Mouse (Mus musculus): ENCODE data around the gene Erp29. TPM values are rescaled to one million over a fixed set of nuclear protein-coding genes. Genes with fewer than 3 reads are reported as not detected.

Gene Erp29
- polyA plus RNA-seq, 1 experiment, result 86.0 TPM

DNA sequence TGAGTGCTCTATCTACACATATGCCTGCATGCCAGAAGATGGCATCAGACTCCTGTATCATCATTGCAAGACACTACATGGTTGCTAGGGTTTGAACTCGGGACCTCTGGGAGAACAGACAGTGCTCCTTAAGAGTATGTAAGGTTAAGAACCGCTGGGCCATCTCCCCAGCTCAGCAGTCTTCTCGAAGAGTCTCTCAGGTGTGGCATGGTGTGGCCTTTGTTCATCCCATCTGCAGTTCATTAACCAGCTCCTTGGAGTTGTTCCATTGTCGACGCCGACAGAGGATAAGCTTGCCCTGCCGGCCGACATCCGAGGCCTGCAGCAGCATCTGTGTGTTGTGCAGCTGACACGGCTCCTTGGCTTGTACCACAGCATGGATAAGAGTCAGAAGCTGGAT lies 29.0 kb downstream of the Erp29 start:
- Histone ChIP-seq H3K4me2 (ENCODE audit: low read depth) (no peak overlapping the region), H3ac (ENCODE audit: control insufficient read depth, insufficient read length) (no peak overlapping the region), H3K4me3 (no peak overlapping the region), H3K36me3 (ENCODE audit: control insufficient read depth, insufficient read depth) (peaks cover 67% of the 10 kb centered on the region), H3K79me2 (ENCODE audit: control insufficient read depth, insufficient read depth) (no peaks in the 10 kb centered on the region), H3K27me3 (ENCODE audit: control insufficient read depth, insufficient read depth, insufficient read length) (no peaks in the 10 kb centered on the region)
- TF ChIP-seq E2F4 (IDR thresholded peaks at IDR 0.05; ENCODE audit: insufficient read depth) (no peak), POLR2AphosphoS2 (IDR thresholded peaks at IDR 0.05; ENCODE audit: insufficient read length, low read depth) (no peak), MYOD1 (IDR thresholded peaks at IDR 0.05; ENCODE audit: control insufficient read depth in 1 of 3, insufficient read length in 2 of 3, low read depth in 2 of 3) (no peak), POLR2A (IDR thresholded peaks at IDR 0.05; ENCODE audit: insufficient read length, low read depth) (no peak), TCF12 (IDR thresholded peaks at IDR 0.05; ENCODE audit: insufficient read depth, poor library complexity, severe bottlenecking) (no peak), USF1 (IDR thresholded peaks at IDR 0.05; ENCODE audit: low read depth) (no peak), TCF3 (IDR thresholded peaks at IDR 0.05; ENCODE audit: insufficient read length, low read depth) (no peak), MAX (IDR thresholded peaks at IDR 0.05; ENCODE audit: low read depth) (no peak)

DNA sequence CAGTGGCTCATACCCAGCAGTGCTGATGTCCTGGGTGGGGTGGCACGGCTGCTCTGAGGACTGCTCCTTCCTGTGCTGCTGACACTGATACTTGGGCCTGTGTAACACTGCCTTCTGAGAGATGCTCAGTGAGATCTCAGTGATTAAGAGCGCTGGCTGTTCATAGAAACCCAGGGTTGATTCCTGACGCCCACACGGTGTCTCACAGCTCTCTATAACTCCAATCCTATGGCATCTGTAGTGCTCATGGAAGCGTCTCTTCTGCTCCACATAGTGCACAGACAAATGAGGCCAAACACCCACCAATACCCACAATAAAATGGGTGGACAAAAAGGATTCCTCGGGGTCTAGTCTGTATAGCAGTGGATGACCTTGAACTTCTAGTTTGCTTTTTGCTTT lies 29.5 kb downstream of the Erp29 start:
- H3K36me3 ChIP-seq (ENCODE audit: control insufficient read depth, insufficient read depth), result peaks cover 67% of the 10 kb centered on the region
- H3K27me3 ChIP-seq (ENCODE audit: control insufficient read depth, insufficient read depth, insufficient read length), result no peaks in the 10 kb centered on the region
- no peak overlapping the region for H3K4me3 ChIP-seq
- TF ChIP-seq MAX (IDR thresholded peaks at IDR 0.05; ENCODE audit: low read depth) (no peak), TCF3 (IDR thresholded peaks at IDR 0.05; ENCODE audit: insufficient read length, low read depth) (no peak), MYOD1 (IDR thresholded peaks at IDR 0.05; ENCODE audit: control insufficient read depth in 1 of 3, insufficient read length in 2 of 3, low read depth in 2 of 3) (no peak), USF1 (IDR thresholded peaks at IDR 0.05; ENCODE audit: low read depth) (no peak), POLR2A (IDR thresholded peaks at IDR 0.05; ENCODE audit: insufficient read length, low read depth) (no peak), REST (IDR thresholded peaks at IDR 0.05; ENCODE audit: insufficient read depth, insufficient read length) (no peak), E2F4 (IDR thresholded peaks at IDR 0.05; ENCODE audit: insufficient read depth) (no peak), CEBPB (IDR thresholded peaks at IDR 0.05; ENCODE audit: insufficient read depth, poor library complexity, severe bottlenecking) (no peak)
- H3K79me2 ChIP-seq (ENCODE audit: control insufficient read depth, insufficient read depth), result no peaks in the 10 kb centered on the region
- H3K4me2 ChIP-seq (ENCODE audit: low read depth), result no peak overlapping the region
- no peak overlapping the region for H3ac ChIP-seq (ENCODE audit: control insufficient read depth, insufficient read length)

DNA sequence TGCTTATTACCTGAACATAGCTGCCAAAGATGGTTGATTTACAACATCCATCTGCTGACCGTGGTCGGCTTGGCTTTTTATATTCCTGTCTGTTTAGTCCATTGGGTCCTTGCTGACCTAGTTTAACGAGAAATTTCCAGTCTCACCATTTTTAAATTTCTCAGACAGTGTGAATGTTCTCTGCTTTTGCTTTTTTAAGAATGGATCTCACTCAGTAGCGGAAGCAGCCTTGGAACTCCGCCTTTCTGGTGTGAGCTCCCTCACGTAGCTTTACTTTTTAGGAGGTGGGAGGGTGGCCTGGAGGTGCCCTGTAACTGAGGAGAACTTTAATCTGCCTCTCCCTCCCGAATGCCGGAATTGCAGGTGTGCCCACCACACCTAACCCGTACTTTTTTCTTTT lies 31.6 kb downstream of the Erp29 start:
- H3K27me3 ChIP-seq (ENCODE audit: control insufficient read depth, insufficient read depth, insufficient read length), result no peaks in the 10 kb centered on the region
- H3ac ChIP-seq (ENCODE audit: control insufficient read depth, insufficient read length), result no peak overlapping the region
- no peak overlapping the region for H3K4me2 ChIP-seq (ENCODE audit: low read depth)
- TF ChIP-seq SRF (IDR thresholded peaks at IDR 0.05; ENCODE audit: control insufficient read depth, insufficient read length, low read depth), result no peak
- TF ChIP-seq MYOD1 (IDR thresholded peaks at IDR 0.05; ENCODE audit: control insufficient read depth in 1 of 3, insufficient read length in 2 of 3, low read depth in 2 of 3), result no peak
- TF ChIP-seq CEBPB (IDR thresholded peaks at IDR 0.05; ENCODE audit: insufficient read depth, poor library complexity, severe bottlenecking), result no peak
- TF ChIP-seq POLR2AphosphoS2 (IDR thresholded peaks at IDR 0.05; ENCODE audit: insufficient read length, low read depth), result no peak
- no peak for TF ChIP-seq POLR2A (IDR thresholded peaks at IDR 0.05; ENCODE audit: insufficient read length, low read depth)
- TF ChIP-seq REST (IDR thresholded peaks at IDR 0.05; ENCODE audit: insufficient read depth, insufficient read length), result no peak
- TF ChIP-seq TCF12 (IDR thresholded peaks at IDR 0.05; ENCODE audit: insufficient read depth, poor library complexity, severe bottlenecking), result no peak
- no peak for TF ChIP-seq USF1 (IDR thresholded peaks at IDR 0.05; ENCODE audit: low read depth)
- TF ChIP-seq MAX (IDR thresholded peaks at IDR 0.05; ENCODE audit: low read depth), result no peak
- TF ChIP-seq MYOG (IDR thresholded peaks at IDR 0.05; ENCODE audit: control insufficient read depth in 1 of 3, insufficient read depth in 1 of 3, insufficient read length in 2 of 3, low read depth in 2 of 3), result no peak
- no peak for TF ChIP-seq E2F4 (IDR thresholded peaks at IDR 0.05; ENCODE audit: insufficient read depth)
- no peak for TF ChIP-seq TCF3 (IDR thresholded peaks at IDR 0.05; ENCODE audit: insufficient read length, low read depth)
- no peaks in the 10 kb centered on the region for H3K79me2 ChIP-seq (ENCODE audit: control insufficient read depth, insufficient read depth)
- no peak overlapping the region for H3K4me3 ChIP-seq
- H3K36me3 ChIP-seq (ENCODE audit: control insufficient read depth, insufficient read depth), result peaks cover 69% of the 10 kb centered on the region

- Histone ChIP-seq H3K4me3 (no peak overlapping the region), H3K27me3 (ENCODE audit: control insufficient read depth, insufficient read depth, insufficient read length) (no peaks in the 10 kb centered on the region), H3ac (ENCODE audit: control insufficient read depth, insufficient read length) (no peak overlapping the region), H3K4me2 (ENCODE audit: low read depth) (no peak overlapping the region), H3K36me3 (ENCODE audit: control insufficient read depth, insufficient read depth) (peaks cover 72% of the 10 kb centered on the region), H3K79me2 (ENCODE audit: control insufficient read depth, insufficient read depth) (peaks cover 62% of the 10 kb centered on the region)
- no peak for TF ChIP-seq SRF (IDR thresholded peaks at IDR 0.05; ENCODE audit: control insufficient read depth, insufficient read length, low read depth)
- no peak for TF ChIP-seq POLR2AphosphoS2 (IDR thresholded peaks at IDR 0.05; ENCODE audit: insufficient read length, low read depth)
- TF ChIP-seq CEBPB (IDR thresholded peaks at IDR 0.05; ENCODE audit: insufficient read depth, poor library complexity, severe bottlenecking), result no peak
- TF ChIP-seq E2F4 (IDR thresholded peaks at IDR 0.05; ENCODE audit: insufficient read depth), result no peak
- TF ChIP-seq TCF3 (IDR thresholded peaks at IDR 0.05; ENCODE audit: insufficient read length, low read depth), result no peak
- no peak for TF ChIP-seq MYOD1 (IDR thresholded peaks at IDR 0.05; ENCODE audit: control insufficient read depth in 1 of 3, insufficient read length in 2 of 3, low read depth in 2 of 3)
- no peak for TF ChIP-seq MYOG (IDR thresholded peaks at IDR 0.05; ENCODE audit: control insufficient read depth in 1 of 3, insufficient read depth in 1 of 3, insufficient read length in 2 of 3, low read depth in 2 of 3)
- no peak for TF ChIP-seq MAX (IDR thresholded peaks at IDR 0.05; ENCODE audit: low read depth)
- no peak for TF ChIP-seq REST (IDR thresholded peaks at IDR 0.05; ENCODE audit: insufficient read depth, insufficient read length)
- TF ChIP-seq USF1 (IDR thresholded peaks at IDR 0.05; ENCODE audit: low read depth), result no peak
- TF ChIP-seq TCF12 (IDR thresholded peaks at IDR 0.05; ENCODE audit: insufficient read depth, poor library complexity, severe bottlenecking), result no peak
- no peak for TF ChIP-seq POLR2A (IDR thresholded peaks at IDR 0.05; ENCODE audit: insufficient read length, low read depth)
Observed at GRCm38 (mm10) chr5:121410975-121411374, 41.3 kb downstream of the Erp29 start.

GRCm38 (mm10) chr5:121407856-121408255 lies 44.5 kb downstream of the Erp29 start:
- peaks cover 86% of the 10 kb centered on the region for H3K79me2 ChIP-seq (ENCODE audit: control insufficient read depth, insufficient read depth)
- H3K36me3 ChIP-seq (ENCODE audit: control insufficient read depth, insufficient read depth), result peaks cover 52% of the 10 kb centered on the region
- no peak for TF ChIP-seq REST (IDR thresholded peaks at IDR 0.05; ENCODE audit: insufficient read depth, insufficient read length)
- no peak for TF ChIP-seq POLR2A (IDR thresholded peaks at IDR 0.05; ENCODE audit: insufficient read length, low read depth)
- no peak for TF ChIP-seq E2F4 (IDR thresholded peaks at IDR 0.05; ENCODE audit: insufficient read depth)
- no peak overlapping the region for H3K4me2 ChIP-seq (ENCODE audit: low read depth)
- no peaks in the 10 kb centered on the region for H3K27me3 ChIP-seq (ENCODE audit: control insufficient read depth, insufficient read depth, insufficient read length)
- H3ac ChIP-seq (ENCODE audit: control insufficient read depth, insufficient read length), result no peak overlapping the region
- H3K4me3 ChIP-seq, result no peak overlapping the region

Data from myocyte (in vitro differentiated cells).